Mouse (Mus musculus): ENCODE measurements around the gene Zxdb.
"Not testable (repeated sequence)": the region's sequence is repeated elsewhere in the genome, so short reads cannot be mapped to it uniquely, and the experiment has no call there.

DNA sequence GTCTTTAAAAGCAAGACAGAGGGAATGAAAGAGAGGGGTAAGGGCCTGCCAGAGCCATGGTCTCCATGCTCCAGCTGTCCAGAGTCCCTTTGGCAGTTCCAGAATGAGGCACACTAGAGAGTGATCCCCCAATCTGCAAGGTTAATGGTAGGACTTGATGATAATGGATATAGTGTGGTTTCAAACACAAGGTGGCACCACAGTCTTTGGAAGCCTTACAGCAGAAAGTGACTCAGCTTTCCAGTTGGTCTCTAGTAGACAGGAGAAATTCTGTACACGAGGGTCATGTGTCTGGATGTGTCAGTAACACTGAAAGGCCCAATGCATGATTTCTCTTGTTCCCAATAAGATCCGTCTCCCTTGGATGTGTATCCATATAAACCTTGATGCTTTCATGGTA is 42.8 kb upstream of the Zxdb start:
- TF ChIP-seq CTCF (IDR thresholded peaks at IDR 0.05; ENCODE audit: borderline replicate concordance, extremely low read depth, insufficient read depth, insufficient read length); POLR2A (IDR thresholded peaks at IDR 0.05; ENCODE audit: borderline replicate concordance, extremely low read depth, insufficient read depth, insufficient read length, poor library complexity, severe bottlenecking): not testable (repeated sequence)
